Mouse (Mus musculus) heart, postnatal 10 days (tissue): ENCODE results near the gene 3425401B19Rik. TPM values are rescaled to one million over a fixed set of nuclear protein-coding genes. Genes with fewer than 3 reads are reported as not detected.

Source experiments
- DNase-seq, 2 experiments: peaks; one replicate each; pipeline ENCODE4 v3.0.0; 2021
- intact Hi-C: fragments of 180-260 bp; cut with DNase I; formaldehyde crosslinking; loops from one replicate; pipeline ENCODE4 v1.15.1; 2025
- total RNA-seq, 2 experiments: library from RNA; stranded (reverse); gene quantifications; 2 replicates each; pipeline ENCODE4 v1.2.3; 2021

The 3425401B19Rik gene
- total RNA-seq, 2 experiments from 2014 or later: 59.4 to 74.8 TPM

DNA sequence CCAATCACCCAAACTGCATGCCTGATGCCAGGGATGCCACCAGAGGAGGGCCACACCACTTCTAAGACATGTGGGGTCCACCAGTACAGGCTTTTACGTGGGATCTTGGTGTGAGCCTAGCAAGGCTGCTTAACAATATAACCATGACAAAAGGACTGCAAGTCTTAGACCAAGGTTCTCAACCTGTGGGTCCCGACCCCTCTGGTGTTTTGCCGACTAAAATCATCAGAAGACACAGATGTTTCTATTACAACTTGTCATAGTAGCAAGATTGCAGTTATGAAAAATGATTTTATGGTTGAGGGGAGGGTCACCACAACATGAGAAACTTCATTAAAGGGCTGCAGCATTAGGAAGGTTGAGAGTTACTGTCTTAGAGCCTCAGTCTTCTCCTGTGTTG, 6.5 kb downstream of the 3425401B19Rik start:
- intact Hi-C loops: no loop called here
- no peak for DNase-seq

DNA sequence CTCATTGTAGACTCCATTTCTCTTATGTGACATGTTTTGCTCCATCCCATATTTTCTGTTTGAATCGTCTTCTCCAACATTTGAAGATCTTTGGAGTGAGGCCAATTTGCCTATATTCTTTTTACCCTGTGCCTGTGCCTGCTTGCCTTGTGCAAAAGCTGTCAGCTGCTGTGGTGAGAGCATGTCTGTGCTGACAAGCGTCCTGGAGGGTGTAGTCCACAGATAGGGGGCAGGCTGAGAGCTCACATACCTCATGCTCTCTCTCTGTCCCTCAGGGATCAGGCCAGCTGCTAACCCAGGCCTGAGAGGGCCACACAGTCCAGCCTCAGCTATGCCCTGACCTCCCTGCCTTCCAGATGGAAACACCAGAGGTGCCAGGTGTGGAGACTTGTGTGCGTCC, 11.9 kb downstream of the 3425401B19Rik start:
- intact Hi-C loops: no loop called here
- peak in 1 of 2 experiments; percentile 15 for DNase-seq

DNA sequence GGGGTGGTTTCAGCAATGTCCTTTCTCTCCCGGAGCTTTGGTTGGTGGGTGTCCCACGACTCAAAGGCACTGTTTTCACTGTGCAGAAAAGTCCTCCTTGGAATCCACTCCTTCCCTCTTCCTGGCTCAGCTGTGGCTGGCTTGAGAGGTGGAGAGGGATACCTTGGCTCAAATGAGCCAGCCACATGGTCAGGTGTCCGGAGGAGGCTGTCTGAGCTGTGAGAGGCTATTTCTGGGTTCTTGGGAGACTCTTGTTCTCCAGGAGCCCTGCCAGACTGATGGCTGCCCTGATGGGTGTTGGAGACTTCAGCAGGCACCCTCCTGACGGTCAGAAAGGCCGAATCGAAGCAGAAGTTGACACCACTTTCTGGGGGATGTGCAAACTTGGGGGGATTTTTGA, 22.0 kb downstream of the 3425401B19Rik start:
- intact Hi-C loops: no loop called here

DNA sequence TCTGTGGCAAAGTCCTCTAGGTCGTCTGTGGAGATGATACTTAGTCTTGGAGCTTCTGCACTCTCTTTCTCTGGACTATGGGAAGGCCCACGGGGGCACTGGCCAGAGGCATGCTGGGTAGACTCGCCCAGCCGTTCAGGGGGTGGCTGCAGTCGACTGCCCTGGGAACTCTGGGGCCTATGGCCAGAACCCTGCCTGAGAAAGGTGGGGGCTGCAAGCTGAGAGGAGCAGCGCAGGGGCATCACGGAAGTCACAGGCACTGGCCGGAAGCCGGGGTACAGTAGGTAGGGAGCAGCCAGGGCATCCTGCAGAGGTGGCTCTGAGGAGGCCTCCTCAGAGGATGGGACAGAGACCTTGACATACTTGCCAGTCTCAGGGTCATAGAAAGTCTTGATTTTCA, 25.3 kb downstream of the 3425401B19Rik start:
- intact Hi-C loops: no loop called here
- DNase-seq: no peak

More for the DNA sequence above, 22.0 kb downstream of the 3425401B19Rik start:
- no peak for DNase-seq

DNA sequence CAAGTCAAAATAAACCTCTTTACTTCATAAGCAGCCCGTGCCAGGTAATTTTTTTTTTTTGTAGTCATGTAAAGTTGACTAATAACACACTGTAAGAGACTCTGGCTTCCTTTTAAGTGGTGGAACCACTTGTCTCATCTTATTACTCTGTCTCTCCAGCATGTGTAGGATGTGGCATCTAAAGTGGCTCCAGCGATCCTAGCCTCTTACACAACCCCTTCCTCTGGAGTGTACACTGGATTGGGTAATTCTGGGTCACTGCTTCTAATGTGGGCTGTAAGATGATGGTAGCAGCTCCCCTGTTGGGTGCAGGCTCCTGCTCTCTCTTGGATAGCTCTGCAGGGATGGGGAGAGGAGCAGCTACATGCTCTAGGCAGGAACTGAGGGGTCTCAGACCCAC, 46.6 kb downstream of the 3425401B19Rik start:
- no peak for DNase-seq
- intact Hi-C loops: no loop called here

DNA sequence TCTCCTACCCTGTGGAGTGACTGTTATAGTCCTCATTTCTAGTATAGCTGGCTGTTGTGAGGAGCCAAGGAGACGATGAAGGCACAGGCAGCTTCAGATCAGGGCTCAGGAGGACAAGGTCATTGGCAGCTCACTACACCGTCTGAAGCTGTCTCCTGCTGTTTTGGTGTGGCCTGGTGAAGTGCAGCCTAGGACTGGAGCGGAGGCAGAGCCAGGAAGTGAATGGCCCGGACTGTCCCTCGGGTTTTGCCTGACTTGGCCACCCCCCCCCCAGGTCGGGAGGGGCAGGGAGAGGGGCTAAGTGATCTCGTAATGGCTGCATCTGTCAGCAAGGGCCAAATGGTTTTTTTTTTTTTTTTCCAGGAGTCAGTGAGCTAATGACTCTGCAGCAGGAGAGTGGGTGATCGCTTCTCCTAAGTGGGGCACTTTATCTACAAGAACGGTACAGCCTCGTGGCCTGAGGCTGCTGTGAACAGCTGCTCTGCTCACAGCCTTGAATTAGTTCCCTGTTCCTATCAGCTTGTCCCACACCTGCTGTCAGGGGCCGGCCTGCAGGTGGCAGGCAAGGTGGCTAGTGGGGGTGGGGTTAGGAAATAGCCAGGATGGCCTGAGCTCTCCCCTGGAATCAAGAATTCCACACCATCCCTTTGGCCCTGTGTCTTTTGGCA, 50.9 kb downstream of the 3425401B19Rik start:
- DNase-seq: no peak
- intact Hi-C loops: no loop called here

DNA sequence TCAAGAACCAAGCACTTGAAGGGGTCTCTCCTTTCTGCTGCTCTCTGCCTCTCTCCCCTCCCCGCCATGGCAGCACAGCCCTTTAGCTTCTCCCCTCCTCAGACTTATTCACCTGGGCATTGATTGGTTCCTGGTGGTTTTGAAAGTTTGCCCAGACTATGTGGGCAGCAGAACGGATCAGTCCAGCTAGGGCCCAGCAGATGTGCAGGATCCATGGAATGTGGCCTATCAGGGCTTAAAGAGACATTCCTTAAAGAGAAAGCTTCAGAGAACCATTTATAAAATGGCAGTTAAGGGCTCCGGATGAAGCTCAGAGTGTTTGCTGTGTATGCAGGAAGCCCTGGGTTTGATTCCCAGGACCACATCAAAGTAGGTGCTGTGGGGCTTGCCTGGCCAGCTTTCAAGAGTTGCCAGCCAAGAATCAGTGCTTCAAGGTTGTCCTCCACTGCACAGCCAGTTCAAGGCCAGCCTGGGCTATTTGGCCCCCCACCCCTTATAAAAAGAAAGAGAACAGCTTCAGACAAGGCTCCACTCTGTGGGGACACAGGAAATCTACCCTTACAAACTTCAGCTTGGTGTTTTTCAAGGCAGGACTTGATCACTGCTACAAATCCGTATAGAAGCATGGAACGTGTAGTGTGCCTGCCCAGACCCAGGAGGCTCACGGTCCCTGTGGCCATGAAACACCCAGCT, 52.0 kb downstream of the 3425401B19Rik start:
- intact Hi-C loops: no loop called here

DNA sequence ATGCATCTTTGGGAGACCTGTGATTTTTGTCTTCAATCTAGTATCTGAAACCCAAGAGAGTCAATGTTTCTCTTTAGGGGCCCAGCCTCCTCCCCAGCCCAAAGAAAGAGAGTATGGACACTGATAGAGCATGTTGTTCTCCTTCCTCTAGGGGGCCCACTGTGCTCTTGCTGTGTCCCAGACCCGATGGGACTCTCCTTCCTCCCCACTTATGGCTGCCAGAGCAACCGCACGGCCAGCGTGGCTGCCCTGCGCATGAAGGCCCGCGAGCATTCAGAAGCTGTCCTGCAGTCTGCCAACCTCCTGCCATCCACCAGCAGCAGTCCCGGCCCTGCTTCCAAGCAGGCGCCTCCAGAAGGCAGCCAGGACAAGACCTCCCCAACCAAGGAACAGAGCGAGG, 56.5 kb downstream of the 3425401B19Rik start:
- DNase-seq: peak; percentile 16 to 35
- intact Hi-C loops: loop anchor here (5.0 to 10.0 kb wide), 2 partner anchors 94 to 176 kb away; no protein-coding TSS in a partner anchor

More for the DNA sequence above, 52.0 kb downstream of the 3425401B19Rik start:
- DNase-seq: no peak

DNA sequence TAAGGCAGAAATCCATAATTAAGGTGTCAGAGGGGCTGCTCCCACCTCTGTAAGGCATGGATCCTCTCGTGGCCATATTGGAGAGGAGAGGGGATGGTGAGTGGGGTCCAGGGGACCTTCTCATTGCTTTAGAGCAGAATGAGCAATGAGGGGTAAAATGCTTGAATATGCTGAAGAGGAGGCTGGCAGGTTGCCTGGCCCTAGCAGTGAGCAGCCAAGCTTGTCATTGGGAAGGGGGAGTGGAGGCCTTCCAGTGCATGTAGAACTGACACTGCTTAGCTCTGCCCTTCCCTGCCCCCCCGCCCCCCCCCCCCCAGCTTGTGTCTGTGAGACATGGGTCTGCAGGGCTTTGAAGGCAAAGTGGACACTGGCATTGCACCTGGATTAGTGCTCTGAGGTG, 57.8 kb downstream of the 3425401B19Rik start:
- intact Hi-C loops: loop anchor here (5.0 to 10.0 kb wide), 2 partner anchors 95 to 178 kb away; no protein-coding TSS in a partner anchor

DNA sequence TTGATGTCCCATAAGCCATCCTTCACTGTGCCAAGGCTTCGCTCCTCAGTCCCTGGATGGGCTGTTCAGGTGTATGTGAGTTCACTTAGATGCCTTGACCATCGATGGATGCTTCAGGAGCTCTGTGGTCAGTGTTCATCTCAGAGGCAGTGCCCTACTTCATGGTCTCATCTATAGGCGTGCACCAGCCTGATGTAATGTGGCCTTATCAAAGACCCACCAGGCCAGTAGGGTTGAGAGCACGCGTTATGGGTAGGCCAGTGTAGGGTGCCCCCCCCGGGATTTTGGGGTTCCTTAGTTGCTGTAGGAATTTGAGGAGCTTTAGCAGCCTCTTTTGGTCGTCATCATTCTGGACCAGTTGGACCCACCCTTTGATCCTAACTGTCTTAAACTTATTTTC, 60.3 kb downstream of the 3425401B19Rik start:
- no peak for DNase-seq
- intact Hi-C loops: loop anchor here (5.0 to 10.0 kb wide), 2 partner anchors 97 to 180 kb away; no protein-coding TSS in a partner anchor

More for the DNA sequence above, 57.8 kb downstream of the 3425401B19Rik start:
- peak in 1 of 2 experiments; percentile 7 for DNase-seq

DNA sequence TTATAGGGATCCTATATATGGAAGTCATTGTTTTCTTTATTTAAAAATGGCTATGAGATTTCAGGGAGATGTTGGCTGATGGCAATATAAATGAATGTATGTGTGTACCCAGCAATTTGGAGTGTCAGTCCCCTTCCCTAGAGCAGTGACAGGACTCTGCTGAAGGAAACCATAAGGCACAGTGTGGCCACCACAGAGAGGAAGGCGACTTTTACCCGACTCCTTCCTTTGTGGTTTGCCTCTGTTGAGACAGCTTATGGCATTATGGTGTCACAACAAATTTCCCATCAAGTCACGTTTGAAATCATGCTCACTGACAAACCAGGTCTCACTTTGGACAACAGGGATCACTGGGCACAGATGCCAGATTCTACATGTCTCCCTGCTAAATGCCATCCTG, 60.8 kb downstream of the 3425401B19Rik start:
- intact Hi-C loops: loop anchor here (10.0 kb wide), 1 partner anchor 181 kb away; no protein-coding TSS in a partner anchor
- DNase-seq: no peak

DNA sequence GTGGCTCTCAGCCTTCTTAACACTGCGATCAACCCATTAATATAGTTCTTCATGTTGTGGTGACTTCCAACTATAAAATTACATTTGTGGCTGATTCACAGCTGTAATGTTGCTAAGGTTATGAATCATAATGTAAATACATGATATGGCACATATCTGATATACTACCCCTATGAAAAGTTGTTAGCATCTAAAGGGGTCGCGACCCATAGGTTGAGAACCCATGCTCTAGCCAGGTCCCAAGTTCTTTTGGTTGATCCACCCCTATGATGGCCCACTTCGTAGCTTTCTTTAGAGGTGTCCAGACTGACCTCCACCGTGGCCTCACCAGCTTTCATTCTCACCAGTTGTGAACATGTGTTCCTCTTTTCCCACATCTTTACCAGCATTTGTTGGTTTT, 67.8 kb downstream of the 3425401B19Rik start:
- no peak for DNase-seq
- intact Hi-C loops: no loop called here

DNA sequence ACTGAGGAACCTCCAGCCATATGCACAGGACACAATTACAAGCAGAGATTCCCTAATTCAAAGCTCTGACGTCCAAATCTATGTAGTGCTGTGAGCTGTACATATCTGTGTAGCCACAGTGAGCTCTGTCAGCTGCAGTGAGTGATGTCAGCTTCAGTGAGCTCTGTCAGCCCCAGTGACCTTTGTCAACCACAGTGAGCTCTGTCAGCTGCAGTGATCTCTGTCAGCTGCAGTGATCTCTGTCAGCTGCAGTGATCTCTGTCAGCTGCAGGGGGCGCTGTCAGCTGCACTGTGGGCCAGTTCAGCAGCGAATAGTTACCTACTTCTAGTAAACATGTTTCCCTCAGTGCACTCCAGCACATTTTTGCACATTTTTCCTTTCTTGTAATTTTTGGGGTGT, 75.7 kb downstream of the 3425401B19Rik start:
- intact Hi-C loops: loop anchor here (2.0 to 10.0 kb wide), 2 partner anchors 423 to 595 kb away; no protein-coding TSS in a partner anchor
- DNase-seq: peak; percentile 44 to 58

Other genes with a start within 250 kb of the 3425401B19Rik start
- gene Slc18a3, start 220.4 kb downstream of the 3425401B19Rik start, total RNA-seq: not detected
- gene Chat, start 219.3 kb downstream of the 3425401B19Rik start, total RNA-seq: not detected
- gene Ercc6, start 171.8 kb downstream of the 3425401B19Rik start, total RNA-seq: 1 to 10 TPM; 7.0 to 7.3 TPM
- gene Prrxl1, start 85.9 kb downstream of the 3425401B19Rik start, total RNA-seq: not detected
- gene Tmem273, start 100.7 kb upstream of the 3425401B19Rik start, total RNA-seq: under 1 TPM; 0.50 to 0.99 TPM
- not detected for gene Fam170b, start 148.7 kb upstream of the 3425401B19Rik start, total RNA-seq
- gene Vstm4, start 171.5 kb upstream of the 3425401B19Rik start, total RNA-seq: 10 to 100 TPM; 19.5 to 24.2 TPM